Mouse (Mus musculus) neural tube, embryonic 12.5 days (tissue): ENCODE results near the gene Gsk3b. TPM values are rescaled to one million over a fixed set of nuclear protein-coding genes. Genes with fewer than 3 reads are reported as not detected.

Experiments used
- ATAC-seq: fragments of 200-750 bp; cut with Nextera tagmentation; 2 replicates; pipeline ENCODE4 v1.8.0; 2017; ENCODE audit warnings: low read depth, mild to moderate bottlenecking, moderate TSS enrichment, moderate library complexity; ENCODE audit not compliant: low FRiP score
- H3K27ac ChIP-seq: fragments of 300-500 bp; sonication (generic); 2 replicates; pipeline ENCODE4 v1.5.1; 2016
- H3K27me3 ChIP-seq: fragments of 300-500 bp; sonication (generic); replicated peaks from 2 replicates; pipeline ENCODE4 v1.6.1; 2016; ENCODE audit warnings: mild to moderate bottlenecking
- H3K36me3 ChIP-seq: fragments of 300-500 bp; sonication (generic); 2 replicates; pipeline ENCODE4 v1.6.1; 2016; ENCODE audit warnings: mild to moderate bottlenecking
- H3K4me1 ChIP-seq: fragments of 300-500 bp; sonication (generic); 2 replicates; pipeline ENCODE4 v1.6.1; 2016
- H3K4me2 ChIP-seq: fragments of 300-500 bp; sonication (generic); replicated peaks from 2 replicates; pipeline ENCODE4 v1.6.1; 2016; ENCODE audit warnings: mild to moderate bottlenecking
- H3K4me3 ChIP-seq: fragments of 300-500 bp; sonication (generic); 2 replicates; pipeline ENCODE4 v1.5.1; 2016
- H3K9ac ChIP-seq: fragments of 300-500 bp; sonication (generic); 2 replicates; pipeline ENCODE4 v1.6.1; 2016; ENCODE audit warnings: mild to moderate bottlenecking
- H3K9me3 ChIP-seq: fragments of 300-500 bp; sonication (generic); 2 replicates; pipeline ENCODE4 v1.6.1; 2016; ENCODE audit warnings: mild to moderate bottlenecking
- WGBS: fragments of 180-500 bp; shearing (Covaris S2); methylation state at CpG from one replicate; pipeline ENCODE4 v1.1.7; 2016; 5-methylcytosine and 5-hydroxymethylcytosine counted together
- polyA plus RNA-seq: library from polyadenylated mRNA; unstranded; fragments of >200 nt; fragmentation: Nextera tagmentation; extraction: Ambion mirVana; gene quantifications from 2 replicates; pipeline ENCODE4 v1.2.1, GENCODE M21; 2016

Gene Gsk3b
- polyA plus RNA-seq, 1 experiment from 2014 or later, result 140 TPM

DNA sequence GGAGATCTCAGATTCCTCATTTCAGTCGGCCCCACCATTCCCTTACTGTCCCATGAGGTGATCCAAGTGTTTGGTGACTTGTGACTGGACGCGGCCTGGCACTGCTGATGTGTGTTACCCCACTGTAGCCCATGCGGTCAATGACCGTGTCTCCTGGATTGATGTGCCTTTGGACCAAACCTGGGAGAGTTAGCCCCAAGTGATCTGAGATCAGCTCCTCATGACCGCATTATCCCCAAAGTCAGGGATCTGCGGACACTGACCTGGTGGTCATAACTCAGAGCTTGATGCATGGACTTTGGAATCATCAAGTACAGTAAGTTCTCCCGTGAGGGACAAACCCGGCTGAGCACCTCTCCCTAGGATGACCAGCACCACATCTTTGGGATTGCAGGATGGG, 167.1 kb downstream of the Gsk3b start:
- Histone ChIP-seq H3K9me3 (no peaks in the 10 kb centered on the region), H3K36me3 (no peaks in the 10 kb centered on the region), H3K27ac (no peak overlapping the region), H3K27me3 (no peaks in the 10 kb centered on the region), H3K4me1 (no peaks in the 10 kb centered on the region), H3K4me2 (no peak overlapping the region), H3K9ac (no peak overlapping the region), H3K4me3 (no peak overlapping the region)
- 93% methylated on average over 9 of the region's 9 CpGs for WGBS
- no peak for ATAC-seq

DNA sequence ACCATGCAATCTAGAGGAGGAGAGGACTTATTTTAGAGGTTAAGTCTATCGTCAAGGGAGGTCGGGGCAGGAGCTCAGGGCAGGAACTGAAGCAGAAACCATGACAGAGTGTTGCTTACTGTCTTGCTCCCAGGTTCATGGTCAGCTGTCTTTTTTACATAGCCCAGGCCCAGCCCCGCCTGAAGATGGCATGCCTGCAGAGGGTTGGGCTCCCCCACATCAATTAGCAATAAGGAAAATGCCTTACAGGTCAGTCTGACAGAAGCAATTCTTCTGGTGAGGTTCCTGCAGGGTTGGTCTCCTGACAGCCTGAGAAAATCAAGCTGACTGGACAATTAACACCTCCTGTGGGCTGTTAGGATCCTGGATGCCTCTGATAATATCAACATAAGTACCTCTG, 182.8 kb downstream of the Gsk3b start:
- H3K36me3 ChIP-seq, result no peaks in the 10 kb centered on the region
- no peak overlapping the region for H3K27ac ChIP-seq
- 72% methylated on average over 3 of the region's 3 CpGs for WGBS
- no peak overlapping the region for H3K4me2 ChIP-seq
- H3K4me3 ChIP-seq, result no peak overlapping the region
- no peaks in the 10 kb centered on the region for H3K9me3 ChIP-seq
- no peak for ATAC-seq
- no peaks in the 10 kb centered on the region for H3K4me1 ChIP-seq
- no peaks in the 10 kb centered on the region for H3K27me3 ChIP-seq
- H3K9ac ChIP-seq, result no peak overlapping the region

DNA sequence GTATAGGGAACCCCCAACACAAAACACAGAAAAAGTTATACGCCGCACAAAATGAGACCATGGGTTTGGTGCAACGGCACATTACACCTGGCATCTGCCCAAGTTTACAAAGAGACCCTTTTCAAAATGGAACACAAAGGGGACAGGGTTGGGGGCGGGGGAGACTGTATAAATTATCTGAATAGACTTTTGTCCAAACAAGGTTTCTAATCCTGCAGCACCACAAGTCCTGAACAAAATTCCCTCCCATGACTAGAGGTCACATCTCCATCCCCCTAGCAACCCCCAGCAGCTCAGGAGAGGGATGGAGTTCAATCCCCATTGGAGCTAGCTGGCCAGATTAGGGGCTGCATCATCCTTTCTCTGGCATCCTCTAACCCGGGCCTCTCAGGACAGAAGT, 183.7 kb downstream of the Gsk3b start:
- Histone ChIP-seq H3K4me3 (no peak overlapping the region), H3K4me2 (no peak overlapping the region), H3K4me1 (no peaks in the 10 kb centered on the region), H3K9ac (no peak overlapping the region), H3K27ac (no peak overlapping the region), H3K9me3 (no peaks in the 10 kb centered on the region), H3K27me3 (no peaks in the 10 kb centered on the region), H3K36me3 (no peaks in the 10 kb centered on the region)
- WGBS, result 53% methylated on average over 5 of the region's 5 CpGs
- peak; percentile 50 for ATAC-seq

DNA sequence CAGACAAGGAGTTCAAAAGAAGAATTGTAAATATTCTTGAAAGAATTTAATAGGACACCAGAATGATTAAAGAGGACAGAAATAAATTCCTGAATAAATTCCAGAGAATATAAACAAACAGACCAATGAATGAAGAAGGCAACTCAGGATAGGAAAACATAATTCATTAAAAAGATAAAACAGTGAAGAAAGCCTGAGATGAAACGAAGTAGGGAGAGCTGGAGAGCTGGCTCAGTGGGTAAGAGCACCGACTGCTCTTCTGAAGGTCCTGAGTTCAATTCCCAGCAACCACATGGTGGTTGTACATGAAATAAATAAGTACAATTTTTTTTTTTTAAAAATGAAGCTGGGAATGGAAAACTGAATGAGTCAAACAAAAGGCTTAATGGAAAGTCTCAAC, 185.9 kb downstream of the Gsk3b start:
- Histone ChIP-seq H3K9me3 (no peaks in the 10 kb centered on the region), H3K4me1 (no peaks in the 10 kb centered on the region), H3K4me3 (no peak overlapping the region), H3K9ac (no peak overlapping the region), H3K27ac (no peak overlapping the region), H3K4me2 (no peak overlapping the region), H3K27me3 (no peaks in the 10 kb centered on the region), H3K36me3 (no peaks in the 10 kb centered on the region)
- ATAC-seq, result no peak
- 83% methylated on average over 2 of the region's 2 CpGs for WGBS

DNA sequence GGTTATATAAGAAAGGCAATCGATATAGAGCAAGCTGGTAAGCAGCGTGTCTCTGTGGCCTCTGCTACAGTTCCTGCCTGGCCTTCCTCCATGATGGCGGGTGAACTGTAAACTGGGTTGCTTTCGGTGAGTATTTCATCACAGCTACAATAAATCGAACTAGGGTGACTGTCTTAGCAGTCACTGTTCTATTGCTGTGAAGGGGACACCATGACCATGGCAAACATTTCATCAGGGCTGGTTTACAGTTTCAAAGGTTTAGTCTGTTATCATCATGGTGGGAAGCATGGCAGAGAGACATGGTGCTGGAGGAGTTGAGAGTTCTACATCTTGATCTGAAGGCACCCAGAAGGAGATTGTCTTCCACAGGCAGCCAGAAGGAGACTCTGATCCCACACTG, 191.0 kb downstream of the Gsk3b start:
- no peak for ATAC-seq
- H3K4me3 ChIP-seq, result no peak overlapping the region
- H3K9me3 ChIP-seq, result no peaks in the 10 kb centered on the region
- no peaks in the 10 kb centered on the region for H3K36me3 ChIP-seq
- H3K9ac ChIP-seq, result no peak overlapping the region
- no peak overlapping the region for H3K4me2 ChIP-seq
- WGBS, result 93% methylated on average over 5 of the region's 5 CpGs
- H3K4me1 ChIP-seq, result peaks cover 5% of the 10 kb centered on the region
- no peak overlapping the region for H3K27ac ChIP-seq
- H3K27me3 ChIP-seq, result no peaks in the 10 kb centered on the region

DNA sequence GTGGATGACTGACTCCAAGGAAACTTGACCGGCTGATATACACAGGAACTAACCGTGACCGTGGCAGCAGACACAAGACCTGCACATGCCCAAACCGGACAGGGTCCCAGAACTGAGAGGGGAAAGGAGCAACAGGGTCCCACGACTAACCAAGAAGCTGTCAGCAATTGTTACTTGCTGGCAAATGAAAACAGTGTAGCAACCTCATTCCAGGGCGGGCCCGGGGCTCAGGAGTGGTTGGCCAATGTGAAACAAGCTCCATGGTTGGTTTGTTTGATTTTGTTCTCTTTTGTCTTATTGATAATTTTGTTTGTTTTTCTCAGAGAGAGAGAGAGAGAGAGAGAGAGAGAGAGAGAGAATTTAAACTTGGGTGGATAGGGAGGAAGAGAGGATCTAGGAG, 192.2 kb downstream of the Gsk3b start:
- H3K4me3 ChIP-seq, result no peak overlapping the region
- H3K9ac ChIP-seq, result no peak overlapping the region
- H3K27me3 ChIP-seq, result no peaks in the 10 kb centered on the region
- H3K4me2 ChIP-seq, result no peak overlapping the region
- no peaks in the 10 kb centered on the region for H3K9me3 ChIP-seq
- ATAC-seq, result no peak
- peaks cover 5% of the 10 kb centered on the region for H3K4me1 ChIP-seq
- WGBS, result 86% methylated on average over 7 of the region's 7 CpGs
- H3K36me3 ChIP-seq, result no peaks in the 10 kb centered on the region
- no peak overlapping the region for H3K27ac ChIP-seq

DNA sequence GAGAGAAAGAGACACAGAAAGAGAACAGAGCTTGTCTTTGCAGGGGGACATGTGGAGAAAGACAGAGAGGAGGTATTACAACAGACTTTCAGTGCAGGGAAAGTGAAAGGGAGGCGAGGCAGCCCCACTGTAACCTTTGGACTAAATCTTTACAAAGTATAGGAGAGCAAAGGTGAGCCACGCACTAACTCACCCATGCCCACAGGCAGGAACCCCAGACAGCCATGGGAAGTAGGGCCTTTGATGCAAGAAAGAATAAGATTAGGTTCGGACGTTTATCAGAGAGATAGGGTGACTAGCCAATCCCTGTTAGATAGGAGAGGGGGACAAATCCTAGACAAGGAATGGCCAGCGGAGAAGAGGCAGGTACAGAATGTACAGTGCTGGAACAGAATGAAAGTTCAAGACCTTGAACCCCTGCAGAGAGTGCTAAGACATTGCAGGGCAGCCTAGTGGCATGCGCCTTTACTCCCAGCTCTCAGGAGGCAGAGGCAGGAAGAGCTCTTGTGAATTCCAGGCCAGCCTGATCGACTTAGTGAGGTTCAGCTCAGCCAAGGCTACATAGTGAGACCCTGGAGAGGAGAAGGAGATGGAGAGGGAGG, 193.9 kb downstream of the Gsk3b start:
- H3K27me3 ChIP-seq, result no peaks in the 10 kb centered on the region
- peak; percentile 26 for ATAC-seq
- peaks cover 5% of the 10 kb centered on the region for H3K4me1 ChIP-seq
- no peak overlapping the region for H3K4me2 ChIP-seq
- no peak overlapping the region for H3K4me3 ChIP-seq
- no peak overlapping the region for H3K27ac ChIP-seq
- WGBS, result 87% methylated on average over 7 of the region's 7 CpGs
- H3K9me3 ChIP-seq, result no peaks in the 10 kb centered on the region
- H3K9ac ChIP-seq, result no peak overlapping the region
- H3K36me3 ChIP-seq, result no peaks in the 10 kb centered on the region

DNA sequence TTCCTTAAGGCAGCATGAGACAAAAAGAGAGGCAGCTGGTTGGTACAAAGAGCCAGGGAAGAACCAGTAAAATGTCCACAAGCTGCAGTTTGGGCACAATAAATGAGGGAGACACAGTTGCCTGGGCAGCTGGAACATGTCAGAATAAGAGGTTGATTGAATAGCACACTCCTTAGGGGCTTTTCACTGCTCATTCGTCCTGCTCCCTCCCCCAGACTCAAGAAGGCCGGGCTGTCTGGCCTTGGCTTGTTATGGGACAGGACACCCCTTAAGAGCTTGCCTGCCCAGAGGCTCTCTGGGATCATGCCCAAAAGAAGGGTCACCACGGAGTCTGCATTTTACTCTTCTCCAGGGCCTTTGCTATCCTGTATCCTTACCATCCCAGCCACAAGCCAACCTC, 194.5 kb downstream of the Gsk3b start:
- Histone ChIP-seq H3K27me3 (no peaks in the 10 kb centered on the region), H3K9me3 (no peaks in the 10 kb centered on the region), H3K4me3 (no peak overlapping the region), H3K9ac (no peak overlapping the region), H3K4me1 (peaks cover 5% of the 10 kb centered on the region), H3K4me2 (no peak overlapping the region), H3K36me3 (no peaks in the 10 kb centered on the region), H3K27ac (no peak overlapping the region)
- peak; percentile 87 for ATAC-seq
- WGBS, result 11% methylated on average over 3 of the region's 3 CpGs

DNA sequence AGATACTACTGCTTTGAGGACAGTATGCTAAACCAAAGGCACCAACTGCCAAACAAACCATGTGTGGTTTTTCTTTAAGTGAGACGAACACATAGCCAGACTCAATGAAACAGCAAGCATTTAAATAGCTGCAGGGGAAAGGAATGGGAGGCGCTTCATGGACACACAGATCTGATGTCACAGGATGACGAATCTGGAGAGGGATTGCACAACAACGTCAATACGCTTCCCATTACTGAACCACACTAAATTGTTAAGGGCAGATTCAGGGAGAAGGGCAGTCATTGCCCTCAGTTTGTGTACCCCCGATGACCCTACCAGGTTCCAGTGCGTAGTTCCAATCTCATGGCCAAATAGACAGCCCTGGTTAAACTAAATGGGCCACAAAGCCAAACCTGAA, 197.0 kb downstream of the Gsk3b start:
- H3K4me1 ChIP-seq, result peaks cover 5% of the 10 kb centered on the region
- no peak overlapping the region for H3K4me2 ChIP-seq
- H3K9ac ChIP-seq, result no peak overlapping the region
- no peak for ATAC-seq
- H3K9me3 ChIP-seq, result no peaks in the 10 kb centered on the region
- H3K36me3 ChIP-seq, result no peaks in the 10 kb centered on the region
- WGBS, result 80% methylated on average over 7 of the region's 7 CpGs
- no peak overlapping the region for H3K27ac ChIP-seq
- H3K4me3 ChIP-seq, result no peak overlapping the region
- no peaks in the 10 kb centered on the region for H3K27me3 ChIP-seq

DNA sequence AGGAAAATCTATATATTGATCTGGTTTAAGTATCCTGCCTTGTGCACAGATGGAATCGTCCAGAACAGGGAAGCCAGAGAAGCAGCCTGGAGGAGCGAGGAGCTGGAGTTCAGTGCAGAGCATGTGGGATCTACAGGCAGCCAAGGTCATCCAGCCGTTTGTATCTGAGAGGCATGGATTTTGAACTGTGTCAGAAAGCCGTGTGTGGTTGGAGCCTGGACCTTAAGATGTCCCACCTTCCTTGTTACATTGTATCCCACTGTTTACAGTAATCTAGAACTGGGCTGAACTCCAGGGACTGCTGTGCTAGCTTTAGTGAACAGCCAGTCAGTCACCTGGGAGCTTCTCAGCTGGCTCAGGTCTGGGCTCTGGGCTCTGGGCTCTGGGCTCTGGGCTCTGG, 197.7 kb downstream of the Gsk3b start:
- WGBS, result 86% methylated on average over 4 of the region's 4 CpGs
- H3K36me3 ChIP-seq, result no peaks in the 10 kb centered on the region
- no peak overlapping the region for H3K4me2 ChIP-seq
- peaks cover 5% of the 10 kb centered on the region for H3K4me1 ChIP-seq
- no peak overlapping the region for H3K9ac ChIP-seq
- H3K4me3 ChIP-seq, result no peak overlapping the region
- no peak for ATAC-seq
- H3K9me3 ChIP-seq, result no peaks in the 10 kb centered on the region
- no peaks in the 10 kb centered on the region for H3K27me3 ChIP-seq
- no peak overlapping the region for H3K27ac ChIP-seq

DNA sequence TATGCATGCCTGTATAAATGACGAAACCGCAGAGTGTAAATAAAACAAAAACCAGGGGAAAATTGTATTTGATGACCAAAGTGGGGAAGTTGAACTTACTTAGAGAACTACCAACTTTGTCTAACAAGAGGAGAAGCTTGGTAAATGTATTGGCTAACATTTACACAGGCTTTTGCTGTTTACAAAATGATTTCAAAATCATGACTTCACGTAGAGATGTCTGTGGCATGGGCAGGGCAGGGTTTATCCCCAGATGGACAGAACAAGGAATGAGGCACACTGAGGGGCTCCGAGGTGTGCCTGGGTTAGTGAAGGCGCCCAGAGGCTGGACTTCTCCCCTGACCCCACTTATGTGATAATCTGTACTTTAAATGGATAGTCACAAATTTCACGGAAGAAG, 198.6 kb downstream of the Gsk3b start:
- ATAC-seq, result no peak
- Histone ChIP-seq H3K27me3 (no peaks in the 10 kb centered on the region), H3K9ac (no peak overlapping the region), H3K36me3 (no peaks in the 10 kb centered on the region), H3K4me3 (no peak overlapping the region), H3K4me1 (peaks cover 5% of the 10 kb centered on the region), H3K9me3 (no peaks in the 10 kb centered on the region), H3K27ac (no peak overlapping the region), H3K4me2 (no peak overlapping the region)
- WGBS, result 89% methylated on average over 6 of the region's 6 CpGs

DNA sequence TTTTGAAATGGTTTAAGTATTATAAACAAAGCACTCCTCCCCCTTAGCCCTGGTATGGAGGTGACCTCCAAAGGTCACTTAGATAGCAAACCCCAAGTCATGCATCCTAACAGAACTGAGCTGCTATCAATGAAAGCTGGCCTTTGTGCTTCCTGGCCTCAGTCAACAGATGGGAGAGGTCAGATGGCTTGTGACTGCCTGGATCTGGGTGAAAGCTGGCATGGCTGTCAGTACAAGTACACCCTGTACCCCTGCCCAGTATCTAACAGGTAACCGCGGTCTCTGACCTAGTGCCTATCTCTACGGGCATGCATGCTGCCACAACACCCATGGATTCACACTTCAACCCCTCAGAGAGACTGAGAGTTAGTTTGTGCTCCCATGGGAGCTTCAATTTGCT, 199.0 kb downstream of the Gsk3b start:
- Histone ChIP-seq H3K4me1 (peaks cover 5% of the 10 kb centered on the region), H3K4me3 (no peak overlapping the region), H3K27ac (no peak overlapping the region), H3K9me3 (no peaks in the 10 kb centered on the region), H3K4me2 (no peak overlapping the region), H3K27me3 (no peaks in the 10 kb centered on the region), H3K36me3 (no peaks in the 10 kb centered on the region), H3K9ac (no peak overlapping the region)
- ATAC-seq, result no peak
- 93% methylated on average over 3 of the region's 3 CpGs for WGBS

DNA sequence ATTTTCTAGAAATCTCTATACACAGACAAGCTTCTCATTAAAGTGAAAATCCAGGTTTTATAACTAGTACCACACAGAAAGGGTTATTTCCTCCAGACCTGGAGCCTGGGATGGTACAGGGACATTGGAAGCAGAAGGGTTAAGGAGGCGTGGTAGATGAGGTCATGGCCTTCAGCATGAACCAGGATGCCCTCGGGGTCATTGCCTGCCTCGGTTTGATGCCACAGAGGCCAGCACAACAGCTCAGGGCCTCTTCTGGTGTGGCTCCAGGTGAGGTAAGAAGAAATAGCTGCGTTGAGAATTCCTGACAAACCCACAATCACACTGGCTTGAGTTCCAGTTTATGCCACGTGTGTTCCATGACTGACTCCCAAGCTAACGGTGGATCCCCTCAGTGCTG, 200.1 kb downstream of the Gsk3b start:
- Histone ChIP-seq H3K4me1 (no peaks in the 10 kb centered on the region), H3K27ac (no peak overlapping the region), H3K9ac (no peak overlapping the region), H3K4me3 (no peak overlapping the region), H3K27me3 (no peaks in the 10 kb centered on the region), H3K36me3 (no peaks in the 10 kb centered on the region), H3K4me2 (no peak overlapping the region), H3K9me3 (no peaks in the 10 kb centered on the region)
- 37% methylated on average over 6 of the region's 6 CpGs for WGBS
- no peak for ATAC-seq
